Mouse (Mus musculus): ENCODE results near the gene Nat8.

GRCm38 (mm10) chr6:85829462-85829861 is 2.4 kb downstream of the Nat8 start:
- TF ChIP-seq CTCF (IDR thresholded peaks at IDR 0.05; ENCODE audit: extremely low read depth, insufficient read depth, low read length) = no peak
- TF ChIP-seq POLR2A (IDR thresholded peaks at IDR 0.05; ENCODE audit: extremely low read depth, insufficient read depth, low read length) = no peak
